Mouse (Mus musculus) bone marrow, adult 2 months (tissue): ENCODE results near the gene Itpr1.

Source experiments
- CTCF ChIP-seq: fragments of 200-500 bp; IDR thresholded peaks from 2 replicates; pipeline ENCODE4 v1.5.1; 2011; ENCODE audit warnings: low read length, control low read depth; ENCODE audit not compliant: control insufficient read depth, insufficient read depth
- POLR2A ChIP-seq: fragments of 200-500 bp; IDR thresholded peaks from 2 replicates; pipeline ENCODE4 v1.6.1; 2011; ENCODE audit warnings: low read depth, mild to moderate bottlenecking, control low read depth, low read length, borderline replicate concordance; ENCODE audit not compliant: control insufficient read depth

GRCm38 (mm10) chr6:108369031-108369430 lies 156.1 kb downstream of the Itpr1 start:
- TF ChIP-seq CTCF, result no peak
- no peak for TF ChIP-seq POLR2A
